Mouse (Mus musculus) ES-E14 (cell line): Measurements from ENCODE around the gene Tnnc2. TPM values are rescaled to one million over a fixed set of nuclear protein-coding genes. Genes with fewer than 3 reads are reported as not detected.

Experiments
- DNase-seq: peaks from one replicate; pipeline ENCODE4 v3.0.0-alpha.2; 2013; ENCODE audit warnings: low read depth, low spot score
- H3K27ac ChIP-seq: 2 replicates; pipeline ENCODE4 v1.5.1; 2012; ENCODE audit warnings: low read depth, mild to moderate bottlenecking, low read length, moderate library complexity, mixed read lengths; ENCODE audit not compliant: poor library complexity, insufficient read depth, severe bottlenecking
- H3K36me3 ChIP-seq: 2 replicates; pipeline ENCODE4 v1.6.1; 2012; ENCODE audit warnings: mild to moderate bottlenecking, low read length, moderate library complexity, mixed read lengths; ENCODE audit not compliant: control insufficient read depth, poor library complexity, insufficient read depth, severe bottlenecking
- H3K4me1 ChIP-seq, 2 experiments: fragments of 150-350 bp in 1 of 2; sonication (generic) in 1 of 2; 2 replicates each; pipeline ENCODE4 v1.6.1; 2012; ENCODE audit warnings: low read length in 2 of 2, mild to moderate bottlenecking in 1 of 2, mixed read lengths in 1 of 2; ENCODE audit not compliant: control insufficient read depth in 2 of 2, insufficient read depth in 2 of 2, poor library complexity in 1 of 2
- H3K4me3 ChIP-seq, 2 experiments: fragments of 150-350 bp in 1 of 2; sonication (generic) in 1 of 2; 2 replicates each; pipeline ENCODE4 v1.5.1; 2012; ENCODE audit warnings: low read length in 2 of 2, low read depth in 1 of 2, mild to moderate bottlenecking in 1 of 2, mixed read lengths in 1 of 2; ENCODE audit not compliant: insufficient read depth in 1 of 2, poor library complexity in 1 of 2, severe bottlenecking in 1 of 2
- H3K9ac ChIP-seq: 2 replicates; pipeline ENCODE4 v1.6.1; 2012; ENCODE audit warnings: low read depth, mild to moderate bottlenecking, low read length, mixed read lengths; ENCODE audit not compliant: poor library complexity, insufficient read depth, severe bottlenecking
- H3K9me3 ChIP-seq: fragments of 150-350 bp; sonication (generic); 2 replicates; pipeline ENCODE4 v1.6.1; 2012; ENCODE audit warnings: low read depth, mild to moderate bottlenecking, low read length; ENCODE audit not compliant: control insufficient read depth, insufficient read depth
- CHD2 ChIP-seq: IDR thresholded peaks from 2 replicates; pipeline ENCODE4 v1.6.1; 2014; ENCODE audit warnings: mild to moderate bottlenecking, low read depth, low read length, inconsistent platforms
- HCFC1 ChIP-seq: IDR thresholded peaks from 2 replicates; pipeline ENCODE4 v1.6.1; 2012; ENCODE audit warnings: low read length, inconsistent platforms, borderline replicate concordance; ENCODE audit not compliant: insufficient read depth
- MAFK ChIP-seq: IDR thresholded peaks from 2 replicates; pipeline ENCODE4 v1.6.1; 2014; ENCODE audit warnings: mild to moderate bottlenecking, low read depth, low read length, inconsistent platforms; ENCODE audit not compliant: insufficient read depth
- ZC3H11A ChIP-seq: IDR thresholded peaks from 2 replicates; pipeline ENCODE4 v1.6.1; 2012; ENCODE audit warnings: low read depth, mild to moderate bottlenecking, inconsistent platforms, low read length, borderline replicate concordance
- ZNF384 ChIP-seq: IDR thresholded peaks from 2 replicates; pipeline ENCODE4 v1.6.1; 2012; ENCODE audit warnings: low read depth, low read length, inconsistent platforms
- in situ Hi-C, 2 experiments: fragments of 600-800 bp; cut with MboI; formaldehyde crosslinking; loops; one replicate each; pipeline ENCODE4 v1.15.1; 2025; ENCODE audit warnings: low sequenced_read_pairs in 2 of 2, inconsistent platforms in 1 of 2; ENCODE audit not compliant: unreplicated experiment in 2 of 2
- total RNA-seq: library from RNA; depleted of rRNA; stranded (reverse); fragments of 300-350 nt; gene quantifications from 2 replicates; pipeline ENCODE4 v1.2.3, GENCODE M21; 2012

Tnnc2 gene
- total RNA-seq, 1 experiment, result 1.7 TPM

DNA sequence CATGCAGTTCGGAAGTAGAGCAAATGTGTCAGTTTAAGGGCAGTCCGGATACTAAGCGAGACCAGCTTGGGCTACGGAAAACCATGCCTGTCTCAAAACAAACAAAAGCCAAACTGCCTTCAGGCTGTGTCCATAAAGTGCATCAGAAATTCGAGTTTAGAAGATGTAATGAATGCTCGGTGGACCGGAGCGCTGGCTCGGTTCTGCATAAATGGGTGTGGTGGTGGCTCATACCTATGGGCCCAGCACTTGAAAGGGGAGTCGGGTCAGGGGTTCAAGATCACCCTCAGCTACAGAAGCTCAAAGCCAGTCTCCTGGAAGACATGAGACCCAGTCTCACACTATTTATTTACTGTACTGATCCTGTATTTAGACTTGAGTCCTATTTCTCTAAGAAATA lies 8.0 kb upstream of the Tnnc2 start:
- no peak overlapping the region for H3K9ac ChIP-seq
- no peak for DNase-seq
- peaks cover 5 to 29% of the 10 kb centered on the region in 2 experiments for H3K4me1 ChIP-seq
- H3K9me3 ChIP-seq, result no peaks in the 10 kb centered on the region
- TF ChIP-seq MAFK (no peak), ZNF384 (no peak), CHD2 (no peak), ZC3H11A (no peak), HCFC1 (no peak)
- peaks cover 7% of the 10 kb centered on the region; the same call in 1 of the 2 replicates for H3K36me3 ChIP-seq
- H3K27ac ChIP-seq, result no peak overlapping the region
- in situ Hi-C loops, result no loop called here
- no peak overlapping the region for H3K4me3 ChIP-seq

DNA sequence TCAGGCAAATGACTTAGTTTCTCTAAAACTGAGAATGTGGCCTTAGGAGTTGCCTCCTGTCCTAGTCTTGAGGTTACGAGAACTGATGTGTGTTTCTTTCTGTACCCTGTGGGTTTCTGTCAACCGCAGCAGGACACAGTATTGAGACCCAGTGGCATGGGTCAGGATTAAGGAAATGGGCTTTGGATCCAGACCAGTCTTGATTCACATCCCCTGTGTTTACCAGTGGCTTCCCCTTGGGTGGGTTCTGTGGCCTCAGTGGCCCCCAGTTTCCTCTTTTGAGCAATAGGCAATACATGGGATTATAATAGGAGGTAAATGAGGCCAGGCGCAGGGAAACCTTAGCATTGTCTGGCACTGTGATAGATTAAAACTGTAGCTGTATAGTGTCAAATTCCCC lies 7.3 kb upstream of the Tnnc2 start:
- Histone ChIP-seq H3K4me3 (no peak overlapping the region), H3K9me3 (no peaks in the 10 kb centered on the region), H3K9ac (no peak overlapping the region), H3K27ac (no peak overlapping the region), H3K4me1 (peaks cover 5 to 29% of the 10 kb centered on the region in 2 experiments), H3K36me3 (peaks cover 3% of the 10 kb centered on the region; the same call in 1 of the 2 replicates)
- in situ Hi-C loops, result no loop called here
- no peak for TF ChIP-seq ZNF384
- TF ChIP-seq HCFC1, result no peak
- no peak for TF ChIP-seq ZC3H11A
- TF ChIP-seq MAFK, result no peak
- no peak for TF ChIP-seq CHD2
- no peak for DNase-seq

DNA sequence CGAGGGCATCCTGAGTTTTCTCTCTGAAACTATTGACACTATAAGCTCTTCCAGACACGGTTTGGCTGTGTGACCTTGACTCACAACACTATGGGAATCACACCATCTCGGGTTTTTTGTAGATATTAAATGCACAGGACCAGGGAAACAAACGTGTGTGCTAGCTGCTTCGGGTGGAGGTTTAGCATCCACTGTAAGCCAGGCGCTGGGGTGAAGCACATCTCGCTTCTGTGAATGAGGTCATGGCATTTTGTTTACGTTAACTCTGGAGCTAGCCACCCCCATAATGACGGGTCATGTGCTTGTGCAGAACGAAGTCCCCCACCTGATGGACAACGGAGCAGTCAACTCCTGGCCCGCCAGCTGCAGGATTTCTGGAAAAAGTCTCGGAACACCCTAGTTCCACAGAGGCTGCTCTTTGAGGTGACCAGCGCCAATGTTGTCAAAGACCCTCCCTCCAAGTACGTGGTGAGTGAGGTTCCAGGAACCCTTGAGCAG lies 6.7 kb upstream of the Tnnc2 start:
- H3K27ac ChIP-seq, result no peak overlapping the region

DNA sequence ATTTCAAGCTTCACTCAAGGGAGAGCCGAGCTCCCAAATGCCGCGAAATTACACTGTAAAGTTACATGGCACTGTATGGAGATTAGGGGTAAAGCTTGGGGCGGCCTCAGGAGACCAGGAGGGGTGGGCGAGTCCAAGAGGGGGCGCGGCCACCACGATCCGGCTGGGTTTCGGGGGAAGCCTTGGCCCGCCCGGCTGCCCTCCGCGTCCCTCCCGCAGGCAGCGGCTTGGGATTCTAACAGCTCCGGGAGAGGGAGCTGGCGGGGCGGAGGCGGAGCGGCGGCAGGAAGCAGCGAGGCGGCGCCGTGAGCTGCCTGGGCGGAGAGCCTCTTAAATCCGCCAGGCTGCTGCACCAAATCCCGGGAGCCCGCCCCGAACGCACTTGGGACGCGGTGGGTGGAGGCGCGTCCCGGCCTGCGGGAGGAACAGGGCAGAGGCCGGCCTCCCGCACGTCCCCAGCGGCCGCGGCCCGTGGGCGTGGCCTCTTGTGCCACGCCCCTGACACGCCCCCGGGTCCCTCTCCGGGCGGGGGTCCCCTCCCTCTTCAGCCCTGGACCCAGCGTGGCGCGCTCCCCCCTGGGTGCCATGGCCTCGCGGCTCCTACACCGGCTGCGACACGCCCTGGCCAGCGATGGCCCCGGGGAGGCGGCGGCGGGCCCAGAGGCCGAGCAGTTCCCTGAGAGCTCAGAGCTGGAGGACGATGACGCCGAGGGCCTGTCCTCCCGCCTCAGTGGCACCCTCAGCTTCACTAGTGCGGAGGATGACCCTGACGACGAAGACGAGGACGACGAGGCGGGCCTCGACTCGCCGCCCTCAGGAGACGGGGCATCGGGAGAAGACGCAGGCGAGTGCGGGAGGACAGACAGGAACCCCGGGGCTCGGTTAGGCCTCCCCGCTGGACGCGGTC lies 6.0 kb upstream of the Tnnc2 start, which contains the start of gene Snx21:
TSS of gene Snx21 (plus strand) at position 343 of the 907 bp plus-strand sequence.
- no peak for DNase-seq
- no peak within 1 kb of the TSS for H3K27ac ChIP-seq

More for the DNA sequence above, 6.7 kb upstream of the Tnnc2 start:
- no peak for DNase-seq
- Histone ChIP-seq H3K4me1 (peaks cover 5 to 29% of the 10 kb centered on the region in 2 experiments), H3K36me3 (no peaks in the 10 kb centered on the region; the same call in 1 of the 2 replicates), H3K9me3 (no peaks in the 10 kb centered on the region), H3K4me3 (peak overlapping the region; percentile 74 to 90), H3K9ac (no peak overlapping the region; the same call in 1 of the 2 replicates)
- in situ Hi-C loops, result no loop called here
- TF ChIP-seq MAFK, result no peak
- no peak for TF ChIP-seq HCFC1
- TF ChIP-seq ZNF384, result no peak
- TF ChIP-seq CHD2, result no peak
- TF ChIP-seq ZC3H11A, result no peak

More for the DNA sequence above, 6.0 kb upstream of the Tnnc2 start, which contains the start of gene Snx21:
- H3K4me1 ChIP-seq, result peaks cover 5 to 25% of the 10 kb centered on the region in 2 experiments
- no peaks in the 10 kb centered on the region; the same call in 1 of the 2 replicates for H3K36me3 ChIP-seq
- H3K9me3 ChIP-seq, result no peaks in the 10 kb centered on the region
- TF ChIP-seq ZC3H11A (no peak), MAFK (no peak), CHD2 (no peak), ZNF384 (no peak), HCFC1 (no peak)
- H3K4me3 ChIP-seq, result peak within 1 kb of the TSS; percentile 74 to 90
- H3K9ac ChIP-seq, result peak within 1 kb of the TSS; percentile 70
- in situ Hi-C loops, result no loop called here
